Mouse (Mus musculus) midbrain, embryonic 14.5 days (tissue): ENCODE measurements around the gene A730061H03Rik. TPM values are rescaled to one million over a fixed set of nuclear protein-coding genes. Genes with fewer than 3 reads are reported as not detected.

ENCODE experiments used
- ATAC-seq: fragments of 200-750 bp; cut with Nextera tagmentation; 2 replicates; pipeline ENCODE4 v1.8.0; 2017; ENCODE audit warnings: moderate number of reproducible peaks, moderate library complexity; ENCODE audit not compliant: low FRiP score, low TSS enrichment
- DNase-seq: peaks from one replicate; pipeline ENCODE4 v3.0.0-alpha.2; 2015
- H3K27ac ChIP-seq: fragments of 300-500 bp; sonication (generic); replicated peaks from 2 replicates; pipeline ENCODE4 v1.5.1; 2014; ENCODE audit warnings: mild to moderate bottlenecking, low read depth, low read length, moderate library complexity
- H3K27me3 ChIP-seq: fragments of 300-500 bp; sonication (generic); 2 replicates; pipeline ENCODE4 v1.6.1; 2014; ENCODE audit warnings: low read length, control low read depth, mixed read lengths; ENCODE audit not compliant: control insufficient read depth, insufficient read depth
- H3K36me3 ChIP-seq: fragments of 300-500 bp; sonication (generic); 2 replicates; pipeline ENCODE4 v1.6.1; 2014; ENCODE audit warnings: low read length, control low read depth; ENCODE audit not compliant: control insufficient read depth, insufficient read depth
- H3K4me1 ChIP-seq: fragments of 300-500 bp; sonication (generic); 2 replicates; pipeline ENCODE4 v1.6.1; 2014; ENCODE audit warnings: mild to moderate bottlenecking, antibody characterized with exemption, low read length, control low read depth; ENCODE audit not compliant: control insufficient read depth, insufficient read depth
- H3K4me2 ChIP-seq: fragments of 300-500 bp; sonication (generic); 2 replicates; pipeline ENCODE4 v1.6.1; 2014; ENCODE audit warnings: mild to moderate bottlenecking, low read length, moderate library complexity
- H3K4me3 ChIP-seq: fragments of 300-500 bp; sonication (generic); replicated peaks from 2 replicates; pipeline ENCODE4 v1.5.1; 2014; ENCODE audit warnings: low read depth, low read length
- H3K9ac ChIP-seq: fragments of 300-500 bp; sonication (generic); replicated peaks from 2 replicates; pipeline ENCODE4 v1.6.1; 2014; ENCODE audit warnings: mild to moderate bottlenecking, low read length, moderate library complexity
- H3K9me3 ChIP-seq: fragments of 300-500 bp; sonication (generic); 2 replicates; pipeline ENCODE4 v1.6.1; 2016; ENCODE audit warnings: low read length, control low read depth, mixed read lengths; ENCODE audit not compliant: control insufficient read depth
- WGBS: fragments of 180-500 bp; shearing (Covaris S2); extraction: QIAGEN DNeasy Blood & Tissue Kit; methylation state at CpG from one replicate; pipeline ENCODE4 v1.1.7; 2014; 5-methylcytosine and 5-hydroxymethylcytosine counted together
- polyA plus RNA-seq: library from polyadenylated mRNA; unstranded; fragments of >200 nt; fragmentation: Nextera tagmentation; extraction: Ambion mirVana; gene quantifications from 2 replicates; pipeline ENCODE4 v1.2.1, GENCODE M21; 2014

Gene A730061H03Rik
- polyA plus RNA-seq, 1 experiment from 2014 or later, result 1.7 TPM

- no peak for ATAC-seq
- no peak overlapping the region for H3K4me3 ChIP-seq
- no peak overlapping the region for H3K9ac ChIP-seq
- no peaks in the 10 kb centered on the region for H3K36me3 ChIP-seq
- no peaks in the 10 kb centered on the region for H3K9me3 ChIP-seq
- H3K27ac ChIP-seq, result no peak overlapping the region
- H3K4me1 ChIP-seq, result peaks cover 5% of the 10 kb centered on the region
- WGBS, result 57% methylated on average over 4 of the region's 4 CpGs
- no peak overlapping the region for H3K4me2 ChIP-seq
- DNase-seq, result no peak
- no peaks in the 10 kb centered on the region for H3K27me3 ChIP-seq
Measured at GRCm38 (mm10) chr14:55524062-55524461, 36.1 kb downstream of the A730061H03Rik start.

GRCm38 (mm10) chr14:55520451-55521361 is 39.5 kb downstream of the A730061H03Rik start:
- ATAC-seq, result peak; percentile 72
- peak overlapping the region; percentile 91 for H3K4me2 ChIP-seq
- 0% methylated on average over 61 of the region's 61 CpGs for WGBS
- no peaks in the 10 kb centered on the region for H3K36me3 ChIP-seq
- H3K27ac ChIP-seq, result peak overlapping the region; percentile 71
- H3K4me1 ChIP-seq, result peaks cover 11% of the 10 kb centered on the region
- H3K4me3 ChIP-seq, result peak overlapping the region; percentile 51
- peak; percentile 81 for DNase-seq
- peak overlapping the region; percentile 66 for H3K9ac ChIP-seq
- no peaks in the 10 kb centered on the region for H3K9me3 ChIP-seq
- H3K27me3 ChIP-seq, result no peaks in the 10 kb centered on the region

GRCm38 (mm10) chr14:55519604-55520003 is 40.6 kb downstream of the A730061H03Rik start:
- H3K4me2 ChIP-seq, result no peak overlapping the region
- ATAC-seq, result no peak
- H3K27ac ChIP-seq, result no peak overlapping the region
- no peak overlapping the region for H3K4me3 ChIP-seq
- H3K27me3 ChIP-seq, result no peaks in the 10 kb centered on the region
- 51% methylated on average over 4 of the region's 4 CpGs for WGBS
- peaks cover 11% of the 10 kb centered on the region for H3K4me1 ChIP-seq
- H3K9me3 ChIP-seq, result no peaks in the 10 kb centered on the region
- H3K9ac ChIP-seq, result no peak overlapping the region
- DNase-seq, result no peak
- no peaks in the 10 kb centered on the region for H3K36me3 ChIP-seq

GRCm38 (mm10) chr14:55518897-55519296 is 41.3 kb downstream of the A730061H03Rik start:
- H3K36me3 ChIP-seq, result no peaks in the 10 kb centered on the region
- DNase-seq, result peak; percentile 70
- H3K27ac ChIP-seq, result no peak overlapping the region
- no peak overlapping the region for H3K4me2 ChIP-seq
- no peaks in the 10 kb centered on the region for H3K27me3 ChIP-seq
- ATAC-seq, result peak; percentile 55
- WGBS, result 10% methylated on average over 2 of the region's 2 CpGs
- no peak overlapping the region for H3K4me3 ChIP-seq
- peaks cover 11% of the 10 kb centered on the region for H3K4me1 ChIP-seq
- H3K9me3 ChIP-seq, result no peaks in the 10 kb centered on the region
- H3K9ac ChIP-seq, result no peak overlapping the region

- no peaks in the 10 kb centered on the region for H3K27me3 ChIP-seq
- H3K9ac ChIP-seq, result no peak overlapping the region
- H3K36me3 ChIP-seq, result no peaks in the 10 kb centered on the region
- ATAC-seq (no peak), DNase-seq (no peak)
- H3K4me2 ChIP-seq, result no peak overlapping the region
- H3K4me1 ChIP-seq, result peaks cover 10% of the 10 kb centered on the region
- H3K27ac ChIP-seq, result no peak overlapping the region
- no peaks in the 10 kb centered on the region for H3K9me3 ChIP-seq
- WGBS, result 85% methylated on average over 4 of the region's 4 CpGs
- H3K4me3 ChIP-seq, result no peak overlapping the region
Measured at GRCm38 (mm10) chr14:55515846-55516245, 44.4 kb downstream of the A730061H03Rik start.

GRCm38 (mm10) chr14:55513927-55514326 is 46.3 kb downstream of the A730061H03Rik start:
- H3K4me2 ChIP-seq, result no peak overlapping the region
- H3K36me3 ChIP-seq, result no peaks in the 10 kb centered on the region
- no peak overlapping the region for H3K27ac ChIP-seq
- H3K4me3 ChIP-seq, result no peak overlapping the region
- peaks cover 5% of the 10 kb centered on the region; the same call in 1 of the 2 replicates for H3K4me1 ChIP-seq
- ATAC-seq (no peak), DNase-seq (no peak)
- H3K27me3 ChIP-seq, result no peaks in the 10 kb centered on the region
- H3K9ac ChIP-seq, result no peak overlapping the region
- 73% methylated on average over 10 of the region's 10 CpGs for WGBS
- no peaks in the 10 kb centered on the region for H3K9me3 ChIP-seq

- no peak overlapping the region for H3K4me3 ChIP-seq
- H3K27ac ChIP-seq, result no peak overlapping the region
- no peaks in the 10 kb centered on the region for H3K9me3 ChIP-seq
- H3K4me1 ChIP-seq, result no peaks in the 10 kb centered on the region
- ATAC-seq, result no peak; the same call in 1 of the 2 replicates
- H3K36me3 ChIP-seq, result peaks cover 15% of the 10 kb centered on the region; the same call in 1 of the 2 replicates
- H3K27me3 ChIP-seq, result no peaks in the 10 kb centered on the region
- H3K4me2 ChIP-seq, result no peak overlapping the region
- WGBS, result 50% methylated on average over 7 of the region's 7 CpGs
- DNase-seq, result no peak
- H3K9ac ChIP-seq, result no peak overlapping the region
Measured at GRCm38 (mm10) chr14:55511037-55511436, 49.2 kb downstream of the A730061H03Rik start.

GRCm38 (mm10) chr14:55510125-55510731 is 50.0 kb downstream of the A730061H03Rik start, which contains the start of gene Cpne6:
Gene Cpne6 (plus strand): TSS chr14:55510445.
- H3K4me3 ChIP-seq, result no peak within 1 kb of the TSS
- no peaks in the 10 kb centered on the region for H3K4me1 ChIP-seq
- ATAC-seq (no peak), DNase-seq (no peak)
- no peaks in the 10 kb centered on the region for H3K9me3 ChIP-seq
- no peak within 1 kb of the TSS for H3K9ac ChIP-seq
- WGBS, result 76% methylated on average over 22 of the region's 22 CpGs
- peaks cover 18% of the 10 kb centered on the region; the same call in 1 of the 2 replicates for H3K36me3 ChIP-seq
- no peak within 1 kb of the TSS for H3K4me2 ChIP-seq
- H3K27me3 ChIP-seq, result no peaks in the 10 kb centered on the region
- no peak within 1 kb of the TSS for H3K27ac ChIP-seq
